Mouse (Mus musculus) heart, embryonic 15.5 days (tissue): ENCODE results near the gene Gjd2. TPM values are rescaled to one million over a fixed set of nuclear protein-coding genes. Genes with fewer than 3 reads are reported as not detected.

Experiments
- polyA plus RNA-seq: library from polyadenylated mRNA; unstranded; fragments of >200 nt; fragmentation: Nextera tagmentation; extraction: Ambion mirVana; gene quantifications from 2 replicates; pipeline ENCODE4 v1.2.1, GENCODE M21; 2015

Gjd2 gene
- polyA plus RNA-seq, 1 experiment from 2014 or later = 0.06 TPM

Other genes starting within 250 kb of the Gjd2 start
- 1.1 and 2.0 TPM in 2 replicates for gene Scg5, start 184.5 kb downstream of the Gjd2 start, polyA plus RNA-seq
- 22.3 and 24.8 TPM in 2 replicates for gene Arhgap11a, start 165.0 kb downstream of the Gjd2 start, polyA plus RNA-seq
- 11,796 and 13,111 TPM in 2 replicates for gene Actc1, start 39.9 kb upstream of the Gjd2 start, polyA plus RNA-seq
- 22.9 and 24.4 TPM in 2 replicates for gene Aqr, start 173.4 kb upstream of the Gjd2 start, polyA plus RNA-seq
- 3.0 and 3.4 TPM in 2 replicates for gene Zfp770, start 187.8 kb upstream of the Gjd2 start, polyA plus RNA-seq